Mouse (Mus musculus) thymus, adult 2 months (tissue): ENCODE data around the gene Arl8a. TPM values are rescaled to one million over a fixed set of nuclear protein-coding genes. Genes with fewer than 3 reads are reported as not detected.
"Not testable (repeated sequence)": the region's sequence is repeated elsewhere in the genome, so short reads cannot be mapped to it uniquely, and the experiment has no call there.

Experiments used
- DNase-seq: peaks from one replicate; pipeline ENCODE4 v3.0.0; 2021
- H3K27ac ChIP-seq: fragments of 200-500 bp; 2 replicates; pipeline ENCODE4 v1.5.1; 2012; ENCODE audit warnings: low read length, control low read depth; ENCODE audit not compliant: control insufficient read depth, insufficient read depth
- H3K27me3 ChIP-seq: fragments of 200-500 bp; 2 replicates; pipeline ENCODE4 v1.6.1; 2012; ENCODE audit warnings: mild to moderate bottlenecking, low read length, moderate library complexity, mixed read lengths; ENCODE audit not compliant: control insufficient read depth, insufficient read depth
- H3K36me3 ChIP-seq: fragments of 200-500 bp; 2 replicates; pipeline ENCODE4 v1.6.1; 2012; ENCODE audit warnings: mild to moderate bottlenecking, low read length, moderate library complexity; ENCODE audit not compliant: control insufficient read depth, insufficient read depth
- H3K4me1 ChIP-seq: fragments of 200-500 bp; replicated peaks from 2 replicates; pipeline ENCODE4 v1.6.1; 2012; ENCODE audit warnings: low read length; ENCODE audit not compliant: control insufficient read depth, insufficient read depth
- H3K4me3 ChIP-seq: fragments of 200-500 bp; 2 replicates; pipeline ENCODE4 v1.5.1; 2012; ENCODE audit warnings: mild to moderate bottlenecking, low read length, control low read depth, moderate library complexity; ENCODE audit not compliant: control insufficient read depth, insufficient read depth
- CTCF ChIP-seq: fragments of 200-500 bp; IDR thresholded peaks from 2 replicates; pipeline ENCODE4 v1.5.1; 2012; ENCODE audit warnings: mild to moderate bottlenecking, control low read depth, low read length, moderate library complexity, borderline replicate concordance; ENCODE audit not compliant: control insufficient read depth, poor library complexity, insufficient read depth; ENCODE audit errors: extremely low read depth
- POLR2A ChIP-seq: fragments of 200-500 bp; IDR thresholded peaks from 2 replicates; pipeline ENCODE4 v1.6.1; 2012; ENCODE audit warnings: mild to moderate bottlenecking, low read length, control low read depth, moderate library complexity; ENCODE audit not compliant: control insufficient read depth, poor library complexity, insufficient read depth; ENCODE audit errors: extremely low read depth
- WGBS: fragments of 180-500 bp; shearing (Covaris S2); methylation state at CpG from one replicate; pipeline ENCODE4 v1.1.7; 2018; 5-methylcytosine and 5-hydroxymethylcytosine counted together
- polyA plus RNA-seq: library from polyadenylated mRNA; depleted of rRNA; stranded (reverse); fragments of >200 nt; gene quantifications from 2 replicates; pipeline ENCODE4 v1.2.3, GENCODE M21; 2012

Gene Arl8a
- polyA plus RNA-seq, 1 experiment: 59.4 TPM

DNA sequence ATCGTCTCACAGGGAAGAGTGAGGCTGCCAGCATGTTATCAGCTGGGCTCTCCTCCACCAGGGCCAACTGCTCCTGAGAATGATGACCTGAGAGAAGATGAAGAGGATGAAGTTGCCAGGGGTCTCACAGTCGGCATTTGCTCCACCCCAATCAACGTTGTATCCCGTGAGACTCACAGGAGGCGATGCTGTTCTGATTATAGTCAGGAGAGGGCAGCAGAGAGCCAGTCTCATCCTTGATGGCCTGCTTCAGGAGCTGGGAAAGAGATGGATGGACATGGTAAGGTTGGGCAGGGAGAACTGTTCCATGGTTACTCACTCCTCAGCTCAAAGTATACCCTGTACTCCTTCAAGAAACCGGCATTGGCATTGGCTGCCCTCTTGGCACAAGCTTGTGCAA lies 36.5 kb upstream of the Arl8a start:
- TF ChIP-seq CTCF: peak; percentile 63; the same call in 1 of the 2 replicates
- TF ChIP-seq POLR2A: no peak
- Histone ChIP-seq H3K36me3 (no peaks in the 10 kb centered on the region), H3K4me1 (peaks cover 23% of the 10 kb centered on the region), H3K4me3 (no peak overlapping the region), H3K27me3 (no peaks in the 10 kb centered on the region; the same call in 1 of the 2 replicates), H3K27ac (no peak overlapping the region)
- 23% methylated on average over 6 of the region's 6 CpGs for WGBS
- peak; percentile 75 for DNase-seq

DNA sequence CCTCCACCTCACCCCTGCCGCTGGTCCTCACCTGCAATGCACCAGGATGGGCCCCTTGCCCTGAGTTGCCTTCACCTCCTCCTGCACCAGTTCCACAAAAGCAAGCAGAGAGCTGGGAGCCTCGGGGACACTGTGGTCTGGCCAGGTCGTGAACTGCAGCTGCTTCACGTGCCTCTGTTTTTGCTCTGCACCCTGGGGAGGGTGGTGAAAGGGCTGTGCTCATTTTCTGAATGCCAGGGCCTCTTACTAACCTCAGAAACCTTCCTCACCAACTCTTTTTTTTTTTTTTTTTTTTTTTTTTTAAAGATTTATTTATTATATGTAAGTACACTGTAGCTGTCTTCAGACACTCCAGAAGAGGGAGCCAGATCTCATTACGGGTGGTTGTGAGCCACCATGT lies 35.4 kb upstream of the Arl8a start:
- H3K36me3 ChIP-seq, H3K27me3 ChIP-seq, H3K27ac ChIP-seq, H3K4me3 ChIP-seq, DNase-seq: not testable (repeated sequence)
- TF ChIP-seq CTCF: peak; percentile 19; the same call in 1 of the 2 replicates
- H3K4me1 ChIP-seq: peaks cover 19% of the 10 kb centered on the region
- 26% methylated on average over 5 of the region's 5 CpGs for WGBS

DNA sequence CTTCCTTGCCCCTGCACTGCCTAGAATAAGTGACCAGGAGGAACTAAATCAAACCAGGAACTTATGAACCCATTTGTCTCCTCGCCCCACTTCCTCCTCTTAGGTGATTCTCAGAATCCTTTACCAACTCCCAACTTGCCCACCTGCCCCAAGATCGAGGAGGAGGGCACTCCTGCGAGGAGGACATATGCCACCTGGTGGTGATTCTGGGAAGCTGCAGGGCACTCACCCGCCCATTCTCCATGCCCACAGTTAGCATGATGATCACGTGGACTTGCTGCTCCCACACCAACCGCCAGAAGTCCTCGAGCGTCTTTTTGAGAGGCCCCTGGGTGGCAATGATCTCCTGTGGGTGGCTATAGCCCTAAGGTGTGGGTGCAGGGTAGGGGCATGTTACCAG lies 34.0 kb upstream of the Arl8a start:
- Histone ChIP-seq H3K4me3 (no peak overlapping the region), H3K36me3 (no peaks in the 10 kb centered on the region), H3K27me3 (no peaks in the 10 kb centered on the region), H3K4me1 (peaks cover 28% of the 10 kb centered on the region), H3K27ac (no peak overlapping the region)
- peak; percentile 97 for TF ChIP-seq CTCF
- TF ChIP-seq POLR2A: no peak
- DNase-seq: peak; percentile 64
- WGBS: 2% methylated on average over 8 of the region's 8 CpGs

DNA sequence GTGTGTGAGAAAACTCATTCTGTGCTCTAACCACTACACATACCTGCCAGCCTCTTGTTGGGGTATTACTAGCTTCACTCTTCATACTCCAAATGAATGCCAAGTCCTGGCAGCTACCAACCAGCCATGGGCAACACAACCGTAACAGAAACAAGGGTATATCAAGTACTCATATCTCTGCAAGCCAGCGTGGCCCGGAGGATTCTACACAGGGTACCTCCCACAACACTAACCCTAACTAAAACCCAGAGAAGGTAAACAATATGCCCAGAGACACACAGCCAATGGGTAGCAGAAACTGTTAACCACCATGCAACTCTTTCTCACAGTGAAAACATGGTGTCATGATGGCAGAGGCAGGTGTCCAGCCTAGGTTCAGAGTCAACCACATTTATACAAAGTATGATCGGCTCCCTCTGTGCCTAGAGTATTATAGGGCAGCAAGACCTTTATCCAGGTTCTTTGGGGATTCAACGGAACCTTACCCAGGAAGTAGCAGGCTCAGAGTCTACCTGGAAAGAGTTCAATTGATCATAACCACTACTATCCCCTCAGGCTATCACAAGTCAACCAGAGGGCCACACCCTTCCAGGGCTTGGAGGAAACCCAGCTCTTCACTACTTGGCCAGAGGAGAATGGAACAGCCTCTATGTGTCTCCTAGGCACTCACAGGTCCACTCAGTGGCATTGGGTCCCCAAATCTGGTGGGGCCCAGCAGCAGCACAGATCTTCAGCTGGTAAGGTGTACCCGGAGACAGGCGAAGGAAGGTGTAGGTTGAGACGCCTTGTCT lies 21.9 kb upstream of the Arl8a start:
- H3K27me3 ChIP-seq: no peaks in the 10 kb centered on the region
- no peak for DNase-seq
- H3K4me1 ChIP-seq: peaks cover 30% of the 10 kb centered on the region
- H3K4me3 ChIP-seq: no peak overlapping the region
- no peaks in the 10 kb centered on the region for H3K36me3 ChIP-seq
- H3K27ac ChIP-seq: no peak overlapping the region
- WGBS: 97% methylated on average over 8 of the region's 8 CpGs
- TF ChIP-seq CTCF: no peak
- TF ChIP-seq POLR2A: no peak

DNA sequence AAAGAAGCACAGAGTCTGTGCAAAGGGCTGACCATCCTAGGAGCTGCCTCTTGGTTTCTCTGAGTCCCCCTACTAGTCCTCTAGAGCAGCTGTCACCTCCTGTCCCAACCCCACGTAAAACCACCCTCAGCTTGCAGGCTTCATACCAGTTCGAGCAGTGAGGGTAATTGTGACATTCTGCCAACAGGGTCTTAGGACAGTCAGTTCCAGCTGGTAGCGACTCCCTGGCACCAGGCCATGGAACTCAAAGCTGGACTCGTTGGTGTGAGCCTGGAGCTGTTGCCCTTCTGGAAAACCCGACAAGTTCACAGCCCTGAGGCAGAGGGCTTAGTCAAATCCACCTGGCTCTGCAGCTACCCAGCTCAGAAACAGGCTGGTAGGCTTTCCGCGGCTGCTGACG lies 20.6 kb upstream of the Arl8a start:
- H3K36me3 ChIP-seq: no peaks in the 10 kb centered on the region
- DNase-seq: no peak
- H3K27ac ChIP-seq: no peak overlapping the region
- peaks cover 40% of the 10 kb centered on the region for H3K4me1 ChIP-seq
- H3K27me3 ChIP-seq: no peaks in the 10 kb centered on the region
- no peak for TF ChIP-seq CTCF
- TF ChIP-seq POLR2A: no peak
- 83% methylated on average over 8 of the region's 8 CpGs for WGBS
- H3K4me3 ChIP-seq: no peak overlapping the region

DNA sequence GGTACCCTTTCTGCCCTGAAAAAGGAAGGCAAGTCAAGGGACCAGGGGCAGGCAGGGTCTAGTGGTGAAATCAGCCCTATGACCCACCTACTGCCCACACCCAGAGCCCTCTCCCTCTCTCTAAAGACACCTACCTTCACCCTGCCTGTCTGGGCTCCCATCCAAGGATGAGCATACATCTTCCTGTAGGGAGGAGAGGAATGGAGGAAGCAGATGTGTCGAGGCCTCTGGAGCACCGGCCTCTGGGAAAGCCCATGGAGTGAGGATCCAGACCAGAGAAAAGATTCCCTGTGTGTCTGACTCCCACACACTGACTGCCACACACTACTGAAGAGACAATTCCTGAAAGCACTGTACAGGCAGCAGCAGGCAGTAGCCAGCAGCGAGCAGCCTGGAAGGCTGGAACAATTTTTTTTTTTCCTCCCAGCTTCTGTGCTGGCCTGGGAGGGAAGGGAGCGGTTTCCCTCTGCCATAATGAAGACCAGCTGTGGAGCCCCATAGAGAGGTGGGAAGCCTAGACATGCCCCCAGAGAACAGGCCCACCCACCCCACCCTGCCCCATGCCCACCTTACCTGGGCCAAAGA lies 20.1 kb upstream of the Arl8a start:
- Histone ChIP-seq H3K36me3 (no peaks in the 10 kb centered on the region), H3K27ac (no peak overlapping the region), H3K4me3 (no peak overlapping the region), H3K4me1 (peaks cover 46% of the 10 kb centered on the region), H3K27me3 (no peaks in the 10 kb centered on the region)
- no peak for DNase-seq
- 92% methylated on average over 4 of the region's 4 CpGs for WGBS
- TF ChIP-seq CTCF (no peak), POLR2A (no peak)

DNA sequence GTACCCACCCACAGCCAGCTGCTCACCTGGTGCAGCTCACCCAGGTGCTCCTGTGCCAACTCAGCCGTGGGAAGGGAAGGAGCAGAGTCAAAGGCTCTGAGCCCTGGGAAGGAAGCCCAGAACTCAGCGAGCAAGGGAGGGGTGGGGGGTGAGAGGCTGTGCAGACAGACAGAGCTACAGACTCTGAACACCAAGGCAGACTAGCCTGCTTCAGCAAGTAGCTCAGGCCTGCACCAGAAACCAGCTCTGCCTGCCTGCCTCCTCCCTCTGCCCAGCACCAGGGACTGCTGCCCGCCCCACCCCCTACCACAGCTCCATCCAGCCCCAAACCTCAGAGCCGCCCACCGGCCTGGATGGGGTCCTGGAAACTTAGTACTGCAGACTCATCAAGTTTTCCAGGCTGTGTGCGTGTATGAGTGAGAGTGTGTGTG lies 18.6 kb upstream of the Arl8a start:
- Histone ChIP-seq H3K4me1 (peaks cover 54% of the 10 kb centered on the region), H3K36me3 (no peaks in the 10 kb centered on the region), H3K4me3 (no peak overlapping the region), H3K27me3 (no peaks in the 10 kb centered on the region), H3K27ac (no peak overlapping the region)
- WGBS: 16% methylated on average over 6 of the region's 6 CpGs
- no peak for TF ChIP-seq CTCF
- DNase-seq: peak; percentile 45
